Mouse (Mus musculus): ENCODE data around the gene Gm10320. TPM values are rescaled to one million over a fixed set of nuclear protein-coding genes. Genes with fewer than 3 reads are reported as not detected.
A peak's percentile ranks its signal among the peaks of the same experiment; 100 is the strongest.

Gm10320 gene
- polyA plus RNA-seq, 1 experiment from 2014 or later: 1.8 TPM

DNA sequence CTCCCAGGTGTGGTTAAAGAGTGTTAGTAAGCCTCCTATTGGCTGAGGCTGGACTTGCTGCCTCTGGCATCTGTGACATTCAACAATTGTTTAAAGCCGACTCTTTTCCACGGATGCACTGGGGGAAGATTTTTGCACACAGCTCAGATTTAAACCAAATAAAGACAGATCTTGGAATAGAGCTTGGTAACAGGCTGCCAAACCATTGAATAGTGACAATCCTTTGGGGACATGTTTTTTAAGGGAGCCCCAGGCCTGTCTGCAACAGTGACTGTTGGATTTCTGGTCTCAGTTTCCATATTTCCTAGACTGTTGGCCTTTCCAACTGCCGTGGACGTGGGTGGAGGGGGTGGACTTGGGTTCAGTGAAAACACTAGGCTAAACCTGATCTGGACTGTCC is 21.9 kb downstream of the Gm10320 start:
- Histone ChIP-seq H3K4me1 (ENCODE audit: insufficient read depth) (no peaks in the 10 kb centered on the region), H3K36me3 (ENCODE audit: insufficient read depth) (no peaks in the 10 kb centered on the region), H3K4me2 (no peak overlapping the region), H3K27ac (ENCODE audit: low read depth) (no peak overlapping the region), H3K4me3 (ENCODE audit: low read depth, low read length) (no peak overlapping the region), H3K9ac (no peak overlapping the region), H3K9me3 (ENCODE audit: low read depth, low read length) (no peaks in the 10 kb centered on the region), H3K27me3 (ENCODE audit: insufficient read depth, low read length) (0 out of 2 replicates have a peak, but pooled peaks cover 3% of the 10 kb centered on the region)
- WGBS: 36% methylated on average over 4 of the region's 4 CpGs
- TF ChIP-seq CTCF (IDR thresholded peaks at IDR 0.05; ENCODE audit: low read depth): no peak
- no peak for ATAC-seq (ENCODE audit: insufficient read depth)
- no peak for DNase-seq

GRCm38 (mm10) chr13:98461467-98461866 is 30.3 kb downstream of the Gm10320 start:
- TF ChIP-seq CTCF (IDR thresholded peaks at IDR 0.05; ENCODE audit: low read depth): no peak
- Histone ChIP-seq H3K4me1 (ENCODE audit: insufficient read depth) (no peaks in the 10 kb centered on the region), H3K36me3 (ENCODE audit: insufficient read depth) (no peaks in the 10 kb centered on the region), H3K9ac (no peak overlapping the region), H3K4me3 (ENCODE audit: low read depth, low read length) (no peak overlapping the region), H3K27me3 (ENCODE audit: insufficient read depth, low read length) (no peaks in the 10 kb centered on the region), H3K9me3 (ENCODE audit: low read depth, low read length) (no peaks in the 10 kb centered on the region), H3K4me2 (no peak overlapping the region), H3K27ac (ENCODE audit: low read depth) (no peak overlapping the region)
- ATAC-seq (ENCODE audit: insufficient read depth) (no peak), DNase-seq (peak; percentile 6)
- 58% methylated on average over 4 of the region's 4 CpGs for WGBS

GRCm38 (mm10) chr13:98456398-98456797 is 35.4 kb downstream of the Gm10320 start:
- peaks cover 8% of the 10 kb centered on the region; the same call in 1 of the 2 replicates for H3K9me3 ChIP-seq (ENCODE audit: low read depth, low read length)
- TF ChIP-seq CTCF (IDR thresholded peaks at IDR 0.05; ENCODE audit: low read depth): no peak
- DNase-seq: no peak
- no peak overlapping the region for H3K27ac ChIP-seq (ENCODE audit: low read depth)
- no peak overlapping the region for H3K4me3 ChIP-seq (ENCODE audit: low read depth, low read length)
- H3K9ac ChIP-seq: no peak overlapping the region
- ATAC-seq (ENCODE audit: insufficient read depth): no peak
- no peaks in the 10 kb centered on the region for H3K27me3 ChIP-seq (ENCODE audit: insufficient read depth, low read length)
- H3K4me2 ChIP-seq: no peak overlapping the region
- 74% methylated on average over 2 of the region's 2 CpGs for WGBS
- no peaks in the 10 kb centered on the region for H3K4me1 ChIP-seq (ENCODE audit: insufficient read depth)
- no peaks in the 10 kb centered on the region for H3K36me3 ChIP-seq (ENCODE audit: insufficient read depth)

DNA sequence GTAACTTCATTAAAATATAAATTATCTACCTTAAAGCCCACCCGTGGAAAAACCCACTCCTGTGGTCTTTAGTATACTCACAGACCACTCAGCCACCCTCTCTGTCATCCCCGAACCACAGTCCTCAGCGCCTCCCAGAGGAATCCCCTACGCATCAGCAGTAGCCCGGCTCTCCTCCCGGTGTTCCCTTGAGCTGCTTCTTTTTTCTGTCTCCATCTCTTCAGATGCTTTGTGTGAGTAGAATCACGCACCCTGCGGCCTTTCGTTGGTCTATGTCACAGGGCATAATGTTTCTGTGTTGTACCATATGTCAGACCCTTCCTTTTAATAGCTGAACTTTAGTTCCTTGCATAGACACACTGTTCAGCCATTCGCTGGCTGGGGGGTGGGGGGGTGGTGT is 36.2 kb downstream of the Gm10320 start:
- H3K9ac ChIP-seq: no peak overlapping the region
- TF ChIP-seq CTCF (IDR thresholded peaks at IDR 0.05; ENCODE audit: low read depth): no peak
- no peaks in the 10 kb centered on the region for H3K36me3 ChIP-seq (ENCODE audit: insufficient read depth)
- ATAC-seq (ENCODE audit: insufficient read depth) (no peak), DNase-seq (no peak)
- no peak overlapping the region for H3K4me3 ChIP-seq (ENCODE audit: low read depth, low read length)
- H3K27me3 ChIP-seq (ENCODE audit: insufficient read depth, low read length): no peaks in the 10 kb centered on the region
- H3K9me3 ChIP-seq (ENCODE audit: low read depth, low read length): peaks cover 9% of the 10 kb centered on the region; the same call in 1 of the 2 replicates
- no peak overlapping the region for H3K27ac ChIP-seq (ENCODE audit: low read depth)
- WGBS: 85% methylated on average over 10 of the region's 10 CpGs
- no peaks in the 10 kb centered on the region for H3K4me1 ChIP-seq (ENCODE audit: insufficient read depth)
- no peak overlapping the region for H3K4me2 ChIP-seq

GRCm38 (mm10) chr13:98454224-98454967 is 37.4 kb downstream of the Gm10320 start:
- H3K4me2 ChIP-seq: no peak overlapping the region
- no peak overlapping the region for H3K4me3 ChIP-seq (ENCODE audit: low read depth, low read length)
- no peaks in the 10 kb centered on the region for H3K36me3 ChIP-seq (ENCODE audit: insufficient read depth)
- DNase-seq (no peak), ATAC-seq (ENCODE audit: insufficient read depth) (no peak)
- H3K9ac ChIP-seq: no peak overlapping the region
- H3K27me3 ChIP-seq (ENCODE audit: insufficient read depth, low read length): no peaks in the 10 kb centered on the region
- no peaks in the 10 kb centered on the region for H3K4me1 ChIP-seq (ENCODE audit: insufficient read depth)
- no peak overlapping the region for H3K27ac ChIP-seq (ENCODE audit: low read depth)
- no peak for TF ChIP-seq CTCF (IDR thresholded peaks at IDR 0.05; ENCODE audit: low read depth)
- peaks cover 9% of the 10 kb centered on the region; the same call in 1 of the 2 replicates for H3K9me3 ChIP-seq (ENCODE audit: low read depth, low read length)
- 79% methylated on average over 12 of the region's 12 CpGs for WGBS

DNA sequence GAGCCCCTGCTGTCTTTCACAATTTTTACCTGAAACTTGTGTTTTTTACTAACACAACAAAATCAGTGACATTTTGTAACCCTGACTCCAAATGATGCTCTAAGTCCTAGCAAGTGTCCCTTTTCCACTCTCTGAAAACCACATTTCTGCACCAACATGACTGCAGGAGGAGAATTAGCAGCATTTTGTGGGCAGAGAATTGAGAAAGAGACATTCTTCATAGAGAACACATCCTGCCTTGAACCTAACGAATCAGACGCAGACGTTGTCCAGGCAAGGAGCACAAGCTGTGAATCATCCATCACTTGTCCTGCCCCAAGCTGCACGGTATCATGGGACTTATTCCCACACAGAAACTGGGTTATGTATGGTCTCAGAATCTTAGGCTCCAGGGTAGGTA is 38.7 kb downstream of the Gm10320 start:
- no peaks in the 10 kb centered on the region for H3K27me3 ChIP-seq (ENCODE audit: insufficient read depth, low read length)
- H3K4me2 ChIP-seq: no peak overlapping the region
- H3K36me3 ChIP-seq (ENCODE audit: insufficient read depth): no peaks in the 10 kb centered on the region
- H3K4me3 ChIP-seq (ENCODE audit: low read depth, low read length): no peak overlapping the region
- H3K27ac ChIP-seq (ENCODE audit: low read depth): no peak overlapping the region
- peaks cover 9% of the 10 kb centered on the region; the same call in 1 of the 2 replicates for H3K9me3 ChIP-seq (ENCODE audit: low read depth, low read length)
- 48% methylated on average over 4 of the region's 4 CpGs for WGBS
- TF ChIP-seq CTCF (IDR thresholded peaks at IDR 0.05; ENCODE audit: low read depth): no peak
- ATAC-seq (ENCODE audit: insufficient read depth) (no peak), DNase-seq (no peak)
- no peaks in the 10 kb centered on the region for H3K4me1 ChIP-seq (ENCODE audit: insufficient read depth)
- H3K9ac ChIP-seq: no peak overlapping the region

GRCm38 (mm10) chr13:98448696-98449095 is 43.1 kb downstream of the Gm10320 start:
- no peaks in the 10 kb centered on the region for H3K27me3 ChIP-seq (ENCODE audit: insufficient read depth, low read length)
- no peaks in the 10 kb centered on the region for H3K36me3 ChIP-seq (ENCODE audit: insufficient read depth)
- H3K4me3 ChIP-seq (ENCODE audit: low read depth, low read length): no peak overlapping the region
- H3K4me1 ChIP-seq (ENCODE audit: insufficient read depth): no peaks in the 10 kb centered on the region
- TF ChIP-seq CTCF (IDR thresholded peaks at IDR 0.05; ENCODE audit: low read depth): no peak
- H3K4me2 ChIP-seq: no peak overlapping the region
- ATAC-seq (ENCODE audit: insufficient read depth) (no peak), DNase-seq (no peak)
- H3K27ac ChIP-seq (ENCODE audit: low read depth): no peak overlapping the region
- H3K9ac ChIP-seq: no peak overlapping the region
- peaks cover 9% of the 10 kb centered on the region; the same call in 1 of the 2 replicates for H3K9me3 ChIP-seq (ENCODE audit: low read depth, low read length)

Measured in lung, embryonic 14.5 days (tissue).